Mouse (Mus musculus) gastrocnemius, postnatal 25 days (tissue): ENCODE measurements around the gene Apon. TPM values are rescaled to one million over a fixed set of nuclear protein-coding genes. Genes with fewer than 3 reads are reported as not detected.

Experiments used
- total RNA-seq, 2 experiments: library from RNA; stranded (reverse); gene quantifications; 1 replicate in 1 of 2; 2 replicates in 1 of 2; pipeline ENCODE4 v1.2.3; 2021

The Apon gene
- total RNA-seq, 2 experiments from 2014 or later, result not detected

Other genes with a start within 250 kb of the Apon start
- not detected for gene Hsd17b6, start 246.5 kb upstream of the Apon start, total RNA-seq
- 1 to 10 TPM in 1 of 2 experiments, under 1 TPM in 1; 0.51 to 1.0 TPM for gene Prim1, start 238.9 kb upstream of the Apon start, total RNA-seq
- 100 to 1,000 TPM; 339 to 340 TPM for gene Naca, start 218.5 kb upstream of the Apon start, total RNA-seq
- 10 to 100 TPM; 61.5 to 62.3 TPM for gene Ptges3, start 195.1 kb upstream of the Apon start, total RNA-seq
- gene Atp5b, start 170.8 kb upstream of the Apon start, total RNA-seq, result 1,000 to 10,000 TPM; 3,933 to 4,186 TPM
- 10 to 100 TPM; 11.4 to 12.0 TPM for gene Baz2a, start 162.5 kb upstream of the Apon start, total RNA-seq
- gene Rbms2, start 73.8 kb upstream of the Apon start, total RNA-seq, result 10 to 100 TPM; 54.4 to 61.5 TPM
- gene Gls2, start 59.6 kb upstream of the Apon start, total RNA-seq, result under 1 TPM; 0.41 to 0.94 TPM
- 10 to 100 TPM; 31.0 to 35.6 TPM for gene Spryd4, start 42.3 kb upstream of the Apon start, total RNA-seq
- gene Mip, start 28.3 kb upstream of the Apon start, total RNA-seq, result under 1 TPM in 1 of 2 experiments, not detected in 1; 0.13 TPM
- gene Timeless, start 22.0 kb upstream of the Apon start, total RNA-seq, result 1 to 10 TPM; 2.0 to 3.5 TPM
- not detected for gene Apof, start 14.6 kb downstream of the Apon start, total RNA-seq
- 1 to 10 TPM; 4.6 to 4.7 TPM for gene Stat2, start 16.5 kb downstream of the Apon start, total RNA-seq
- gene Il23a, start 44.7 kb downstream of the Apon start, total RNA-seq, result not detected
- 1 to 10 TPM; 5.1 to 5.4 TPM for gene Pan2, start 49.2 kb downstream of the Apon start, total RNA-seq
- 10 to 100 TPM; 45.5 to 47.9 TPM for gene Cnpy2, start 68.4 kb downstream of the Apon start, total RNA-seq
- 100 to 1,000 TPM; 589 to 611 TPM for gene Cs, start 83.6 kb downstream of the Apon start, total RNA-seq
- 100 to 1,000 TPM; 443 to 454 TPM for gene Coq10a, start 114.9 kb downstream of the Apon start, total RNA-seq
- 10 to 100 TPM; 61.5 to 70.1 TPM for gene Ankrd52, start 123.0 kb downstream of the Apon start, total RNA-seq
- not detected for gene Slc39a5, start 147.1 kb downstream of the Apon start, total RNA-seq
- gene Nabp2, start 157.4 kb downstream of the Apon start, total RNA-seq, result 10 to 100 TPM; 44.7 to 47.9 TPM
- 10 to 100 TPM; 10.7 to 11.5 TPM for gene Rnf41, start 157.6 kb downstream of the Apon start, total RNA-seq
- 10 to 100 TPM; 40.7 to 43.9 TPM for gene Smarcc2, start 205.2 kb downstream of the Apon start, total RNA-seq
- 100 to 1,000 TPM; 179 to 253 TPM for gene Myl6, start 240.0 kb downstream of the Apon start, total RNA-seq
- 10 to 100 TPM; 20.3 to 38.5 TPM for gene Myl6b, start 244.6 kb downstream of the Apon start, total RNA-seq